Mouse (Mus musculus): ENCODE measurements at regions not wholly inside any gene's neighbourhood (a gene's known extent, or its start where the extent isn't known, plus 50 kb on each side); places are given as distances from the start of the nearest gene placed in this dataset.

GRCm38 (mm10) chr5:118421884-118422821, 138.3 kb upstream of the Med13l start:
- DNase-seq (ENCODE audit: extremely low spot score in 1 of 2, low spot score in 1 of 2) = peak; percentile 74 to 89

GRCm38 (mm10) chr5:118424177-118424576, 136.3 kb upstream of the Med13l start:
- DNase-seq (ENCODE audit: extremely low spot score in 1 of 2, low spot score in 1 of 2) = no peak

- DNase-seq (ENCODE audit: extremely low spot score in 1 of 2, low spot score in 1 of 2) = no peak
These were observed 135.5 kb upstream of the Med13l start for GRCm38 (mm10) chr5:118424764-118425568.

- peak; percentile 76 to 79 for DNase-seq (ENCODE audit: extremely low spot score in 1 of 2, low spot score in 1 of 2)
These were observed 133.8 kb upstream of the Med13l start for GRCm38 (mm10) chr5:118426673-118427072.

- DNase-seq (ENCODE audit: extremely low spot score in 1 of 2, low spot score in 1 of 2) = no peak
These were observed 132.0 kb upstream of the Med13l start for GRCm38 (mm10) chr5:118428323-118429095.

GRCm38 (mm10) chr5:118433599-118433998, 126.9 kb upstream of the Med13l start:
- DNase-seq (ENCODE audit: extremely low spot score in 1 of 2, low spot score in 1 of 2) = no peak

GRCm38 (mm10) chr5:118434718-118435555, 125.5 kb upstream of the Med13l start:
- DNase-seq (ENCODE audit: extremely low spot score in 1 of 2, low spot score in 1 of 2) = no peak

GRCm38 (mm10) chr5:118435556-118435950, 124.9 kb upstream of the Med13l start:
- no peak for DNase-seq (ENCODE audit: extremely low spot score in 1 of 2, low spot score in 1 of 2)

GRCm38 (mm10) chr5:118436035-118436434, 124.4 kb upstream of the Med13l start:
- no peak for DNase-seq (ENCODE audit: extremely low spot score in 1 of 2, low spot score in 1 of 2)

- no peak for DNase-seq (ENCODE audit: extremely low spot score in 1 of 2, low spot score in 1 of 2)
These were observed 123.8 kb upstream of the Med13l start for GRCm38 (mm10) chr5:118436474-118437306.

GRCm38 (mm10) chr5:118437307-118437610, 123.2 kb upstream of the Med13l start:
- DNase-seq (ENCODE audit: extremely low spot score in 1 of 2, low spot score in 1 of 2) = no peak

- no peak for DNase-seq (ENCODE audit: extremely low spot score in 1 of 2, low spot score in 1 of 2)
These were observed 122.5 kb upstream of the Med13l start for GRCm38 (mm10) chr5:118438016-118438415.

- DNase-seq (ENCODE audit: extremely low spot score in 1 of 2, low spot score in 1 of 2) = no peak
These were observed 115.8 kb upstream of the Med13l start for GRCm38 (mm10) chr5:118444538-118445251.

GRCm38 (mm10) chr5:118445252-118445987, 115.1 kb upstream of the Med13l start:
- DNase-seq (ENCODE audit: extremely low spot score in 1 of 2, low spot score in 1 of 2) = no peak

- DNase-seq (ENCODE audit: extremely low spot score in 1 of 2, low spot score in 1 of 2) = no peak
These were observed 114.5 kb upstream of the Med13l start for GRCm38 (mm10) chr5:118445988-118446280.

GRCm38 (mm10) chr5:118446878-118447277, 113.6 kb upstream of the Med13l start:
- DNase-seq (ENCODE audit: extremely low spot score in 1 of 2, low spot score in 1 of 2) = no peak

GRCm38 (mm10) chr5:118447366-118447765, 113.1 kb upstream of the Med13l start:
- no peak for DNase-seq (ENCODE audit: extremely low spot score in 1 of 2, low spot score in 1 of 2)

GRCm38 (mm10) chr5:118448884-118449515, 111.5 kb upstream of the Med13l start:
- no peak for DNase-seq (ENCODE audit: extremely low spot score in 1 of 2, low spot score in 1 of 2)
